8 mouse cellular contexts compared by ENCODE assay signal in genomic region chr4:44982440-44983130, GRCm38 (mm10). TPM values are rescaled to one million over a fixed set of nuclear protein-coding genes. Genes with fewer than 3 reads are reported as not detected.
DNase-seq lines count a peak whose midpoint lies in the region; ATAC-seq and TF ChIP-seq lines count a peak whose summit lies in the region.
"Had no signal": no experiment of that assay in that cellular context is flagged by ENCODE, and none has a peak within 500 bp of the region (broad histone marks: within the 10 kb centered on the region; RNA-seq: fewer than 3 reads in every experiment).

No protein-coding gene starts in this region.

- H3K27ac ChIP-seq in embryonic facial prominence, embryonic 15.5 days (replicated peaks): no peak overlapping the region

- H3K79me2 ChIP-seq in myocyte (ENCODE audit: control insufficient read depth, insufficient read depth): no peaks in the 10 kb centered on the region

- ATAC-seq in embryonic facial prominence, embryonic 15.5 days (ENCODE audit: insufficient number of reproducible peaks, low FRiP score, low TSS enrichment, low read depth): no peak

- peak; percentile 37 for DNase-seq in kidney, adult 18-20 months
- DNase-seq in kidney, adult 11 months: no peak
- DNase-seq in kidney, adult 9 months: peak; percentile 52
- DNase-seq in left cerebral cortex, adult 11 months (ENCODE audit: low spot score): no peak
- DNase-seq in frontal cortex, postnatal 14 days (ENCODE audit: low spot score in 2 of 2): no peak
- DNase-seq: thymus, postnatal 4 days had no signal

- peak overlapping the region; percentile 2 for H3ac ChIP-seq in myocyte (ENCODE audit: control insufficient read depth, insufficient read length)

- peak overlapping the region; percentile 72; the same call in 1 of the 2 replicates for H3K4me3 ChIP-seq in embryonic facial prominence, embryonic 15.5 days (replicated peaks)
- H3K4me3 ChIP-seq in myocyte: peak overlapping the region; percentile 43

- H3K27me3 ChIP-seq in embryonic facial prominence, embryonic 15.5 days: no peaks in the 10 kb centered on the region
- H3K27me3 ChIP-seq in myocyte (ENCODE audit: control insufficient read depth, insufficient read depth, insufficient read length): no peaks in the 10 kb centered on the region

- 67% methylated on average over 11 of the region's 11 CpGs for WGBS in embryonic facial prominence, embryonic 15.5 days

- H3K4me2 ChIP-seq in embryonic facial prominence, embryonic 15.5 days (replicated peaks): peak overlapping the region; percentile 92
- H3K4me2 ChIP-seq in myocyte (ENCODE audit: low read depth): peak overlapping the region; percentile 92

- H3K4me1 ChIP-seq in embryonic facial prominence, embryonic 15.5 days: peaks cover 26% of the 10 kb centered on the region

- no peak overlapping the region for H3K9ac ChIP-seq in embryonic facial prominence, embryonic 15.5 days

- H3K36me3 ChIP-seq in embryonic facial prominence, embryonic 15.5 days: peaks cover 21% of the 10 kb centered on the region
- no peaks in the 10 kb centered on the region for H3K36me3 ChIP-seq in myocyte (ENCODE audit: control insufficient read depth, insufficient read depth)

- no peak for TF ChIP-seq POLR2A in myocyte (IDR thresholded peaks at IDR 0.05; ENCODE audit: insufficient read length, low read depth)

- H3K9me3 ChIP-seq in embryonic facial prominence, embryonic 15.5 days (replicated peaks): no peaks in the 10 kb centered on the region

TF ChIP-seq in myocyte, 11 proteins besides CTCF, POLR2A, EP300 and RAD21:
- TF ChIP-seq REST (IDR thresholded peaks at IDR 0.05; ENCODE audit: insufficient read depth, insufficient read length) (no peak), CEBPB (IDR thresholded peaks at IDR 0.05; ENCODE audit: insufficient read depth, poor library complexity, severe bottlenecking) (no peak), E2F4 (IDR thresholded peaks at IDR 0.05; ENCODE audit: insufficient read depth) (no peak), POLR2AphosphoS2 (IDR thresholded peaks at IDR 0.05; ENCODE audit: insufficient read length, low read depth) (no peak), USF1 (IDR thresholded peaks at IDR 0.05; ENCODE audit: low read depth) (no peak), MYOG (IDR thresholded peaks at IDR 0.05; ENCODE audit: control insufficient read depth in 1 of 3, insufficient read depth in 1 of 3, insufficient read length in 2 of 3, low read depth in 2 of 3) (no peak), TCF3 (IDR thresholded peaks at IDR 0.05; ENCODE audit: insufficient read length, low read depth) (no peak), TCF12 (IDR thresholded peaks at IDR 0.05; ENCODE audit: insufficient read depth, poor library complexity, severe bottlenecking) (no peak), MAX (IDR thresholded peaks at IDR 0.05; ENCODE audit: low read depth) (no peak), MYOD1 (IDR thresholded peaks at IDR 0.05; ENCODE audit: control insufficient read depth in 1 of 3, insufficient read length in 2 of 3, low read depth in 2 of 3) (no peak), SRF (IDR thresholded peaks at IDR 0.05; ENCODE audit: control insufficient read depth, insufficient read length, low read depth) (no peak)

RNA-seq across cellular contexts. Expression of gene Grhpr, which starts 1.4 kb away (rescaled TPM):
- polyA plus RNA-seq in embryonic facial prominence, embryonic 15.5 days (2015; fragmentation: Nextera tagmentation; extraction: Ambion mirVana): 55.1 and 59.0 TPM in 2 replicates
- 71.1 TPM for polyA plus RNA-seq in myocyte (2012; fragmentation: generic; extraction: Trizol)

RNA-seq across cellular contexts. Expression of gene Zbtb5, which starts 29.6 kb away (rescaled TPM):
- polyA plus RNA-seq in embryonic facial prominence, embryonic 15.5 days (2015; fragmentation: Nextera tagmentation; extraction: Ambion mirVana): 21.3 and 22.9 TPM in 2 replicates
- polyA plus RNA-seq in myocyte (2012; fragmentation: generic; extraction: Trizol): 5.1 TPM

RNA-seq across cellular contexts. Expression of gene Polr1e, which starts 35.8 kb away (rescaled TPM):
- 31.5 and 33.8 TPM in 2 replicates for polyA plus RNA-seq in embryonic facial prominence, embryonic 15.5 days (2015; fragmentation: Nextera tagmentation; extraction: Ambion mirVana)
- 18.8 TPM for polyA plus RNA-seq in myocyte (2012; fragmentation: generic; extraction: Trizol)

Comparison
In these comparisons a context has a peak if more than half of its experiments do, and no peak if none do; other contexts are left out.
1. DNase-seq: peak in kidney, adult 18-20 months (single experiment) and kidney, adult 9 months (single experiment); none in kidney, adult 11 months (single experiment), left cerebral cortex, adult 11 months (single experiment) and frontal cortex, postnatal 14 days (0 of 2).